Mouse (Mus musculus) MEL (cell line): Measurements from ENCODE around the gene Rabggtb. TPM values are rescaled to one million over a fixed set of nuclear protein-coding genes. Genes with fewer than 3 reads are reported as not detected.

Experiments used
- DNase-seq: peaks from one replicate; pipeline ENCODE4 v3.0.0; 2011; ENCODE audit warnings: low read depth, low spot score
- H3K27ac ChIP-seq: 2 replicates; pipeline ENCODE4 v1.5.1; 2012; ENCODE audit warnings: low read depth, mild to moderate bottlenecking, control low read depth, low read length, moderate library complexity; ENCODE audit not compliant: control insufficient read depth
- H3K27me3 ChIP-seq, 2 experiments: fragments of 150-350 bp in 1 of 2; sonication (generic) in 1 of 2; 2 replicates each; pipeline ENCODE4 v1.6.1; 2012; ENCODE audit warnings: low read length in 2 of 2, mild to moderate bottlenecking in 2 of 2, improper control_type of control experiment in 1 of 2, moderate library complexity in 1 of 2; ENCODE audit not compliant: insufficient read depth in 2 of 2, control insufficient read depth in 1 of 2
- H3K36me3 ChIP-seq, 2 experiments: 2 replicates each; pipeline ENCODE4 v1.6.1; 2012 to 2014; ENCODE audit warnings: low read length in 2 of 2, improper control_type of control experiment in 1 of 2, inconsistent platforms in 1 of 2, mild to moderate bottlenecking in 1 of 2; ENCODE audit not compliant: insufficient read depth in 2 of 2, control insufficient read depth in 1 of 2
- H3K4me1 ChIP-seq, 2 experiments: fragments of 150-350 bp in 1 of 2; sonication (generic) in 1 of 2; 2 replicates each; pipeline ENCODE4 v1.6.1; 2012; ENCODE audit warnings: low read length in 2 of 2, improper control_type of control experiment in 1 of 2, mild to moderate bottlenecking in 1 of 2; ENCODE audit not compliant: insufficient read depth in 2 of 2, control insufficient read depth in 1 of 2
- H3K4me3 ChIP-seq, 2 experiments: fragments of 150-350 bp in 1 of 2; sonication (generic) in 1 of 2; 2 replicates each; pipeline ENCODE4 v1.5.1; 2012; ENCODE audit warnings: low read depth in 2 of 2, low read length in 2 of 2, mild to moderate bottlenecking in 2 of 2, moderate library complexity in 2 of 2, control low read depth in 1 of 2, improper control_type of control experiment in 1 of 2; ENCODE audit not compliant: control insufficient read depth in 1 of 2, insufficient read depth in 1 of 2
- H3K79me2 ChIP-seq: 2 replicates; pipeline ENCODE4 v1.6.1; 2012; ENCODE audit warnings: mild to moderate bottlenecking, low read length, moderate library complexity; ENCODE audit not compliant: control insufficient read depth, poor library complexity, insufficient read depth
- H3K9ac ChIP-seq: 2 replicates; pipeline ENCODE4 v1.6.1; 2012; ENCODE audit warnings: low read depth, mild to moderate bottlenecking, control low read depth, low read length, moderate library complexity; ENCODE audit not compliant: control insufficient read depth, poor library complexity, severe bottlenecking
- H3K9me3 ChIP-seq: fragments of 150-350 bp; sonication (generic); replicated peaks from 2 replicates; pipeline ENCODE4 v1.6.1; 2012; ENCODE audit warnings: mild to moderate bottlenecking, low read length, improper control_type of control experiment, moderate library complexity; ENCODE audit not compliant: insufficient read depth
- BHLHE40 ChIP-seq: IDR thresholded peaks from 2 replicates; pipeline ENCODE4 v1.6.1; 2012; ENCODE audit warnings: low read depth, mild to moderate bottlenecking, inconsistent platforms, low read length, improper control_type of control experiment, borderline replicate concordance
- CHD2 ChIP-seq: IDR thresholded peaks from 2 replicates; pipeline ENCODE4 v1.6.1; 2011; ENCODE audit warnings: low read length, improper control_type of control experiment
- CTCF ChIP-seq, 3 experiments: IDR thresholded peaks in 2 of 3; conservative IDR thresholded peaks in 1 of 3; 2 replicates each; pipeline ENCODE4 v1.5.1; 2011 to 2012; ENCODE audit warnings: low read length in 3 of 3, low read depth in 2 of 3, mild to moderate bottlenecking in 2 of 3, improper control_type of control experiment in 1 of 3, inconsistent platforms in 1 of 3, mixed read lengths in 1 of 3, moderate library complexity in 1 of 3; ENCODE audit not compliant: control insufficient read depth in 1 of 3, insufficient read depth in 1 of 3, poor library complexity in 1 of 3, severe bottlenecking in 1 of 3
- E2F4 ChIP-seq: IDR thresholded peaks from 2 replicates; pipeline ENCODE4 v1.6.1; 2011; ENCODE audit warnings: low read depth, low read length, improper control_type of control experiment, borderline replicate concordance
- ELF1 ChIP-seq: IDR thresholded peaks from 2 replicates; pipeline ENCODE4 v1.6.1; 2014; ENCODE audit warnings: low read depth, mild to moderate bottlenecking, inconsistent platforms, low read length, improper control_type of control experiment, moderate library complexity
- ETS1 ChIP-seq: IDR thresholded peaks from 2 replicates; pipeline ENCODE4 v1.6.1; 2012; ENCODE audit warnings: low read depth, mild to moderate bottlenecking, inconsistent platforms, low read length, improper control_type of control experiment, moderate library complexity
- HCFC1 ChIP-seq: IDR thresholded peaks from 2 replicates; pipeline ENCODE4 v1.6.1; 2012; ENCODE audit warnings: low read depth, mild to moderate bottlenecking, inconsistent platforms, low read length, improper control_type of control experiment, moderate library complexity
- KAT2A ChIP-seq: conservative IDR thresholded peaks from 2 replicates; pipeline ENCODE4 v1.6.1; 2012; ENCODE audit warnings: low read depth, low read length, improper control_type of control experiment, inconsistent platforms
- MAFK ChIP-seq: IDR thresholded peaks from 2 replicates; pipeline ENCODE4 v1.6.1; 2011; ENCODE audit warnings: low read depth, mild to moderate bottlenecking, low read length, improper control_type of control experiment, borderline replicate concordance
- MAX ChIP-seq: IDR thresholded peaks from 2 replicates; pipeline ENCODE4 v1.6.1; 2011; ENCODE audit warnings: low read length, improper control_type of control experiment
- MEF2A ChIP-seq: IDR thresholded peaks from 2 replicates; pipeline ENCODE4 v1.6.1; 2014; ENCODE audit warnings: low read depth, mild to moderate bottlenecking, inconsistent platforms, low read length, improper control_type of control experiment; ENCODE audit not compliant: poor library complexity, insufficient replicate concordance, severe bottlenecking; ENCODE audit errors: extremely low read depth
- MYC ChIP-seq: IDR thresholded peaks from 2 replicates; pipeline ENCODE4 v1.6.1; 2011; ENCODE audit warnings: low read depth, mild to moderate bottlenecking, low read length, improper control_type of control experiment, moderate library complexity
- NRF1 ChIP-seq: IDR thresholded peaks from 2 replicates; pipeline ENCODE4 v1.6.1; 2014; ENCODE audit warnings: low read depth, mild to moderate bottlenecking, inconsistent platforms, low read length, improper control_type of control experiment, moderate library complexity; ENCODE audit not compliant: poor library complexity, insufficient read depth, severe bottlenecking
- POLR2A ChIP-seq, 2 experiments: IDR thresholded peaks; 2 replicates each; pipeline ENCODE4 v1.6.1; 2011 to 2012; ENCODE audit warnings: low read length in 2 of 2, mild to moderate bottlenecking in 2 of 2, control low read depth in 1 of 2, improper control_type of control experiment in 1 of 2, low read depth in 1 of 2, moderate library complexity in 1 of 2; ENCODE audit not compliant: control insufficient read depth in 1 of 2, insufficient read depth in 1 of 2, poor library complexity in 1 of 2
- RCOR1 ChIP-seq: IDR thresholded peaks from 2 replicates; pipeline ENCODE4 v1.6.1; 2012; ENCODE audit warnings: low read depth, mild to moderate bottlenecking, inconsistent platforms, low read length, improper control_type of control experiment
- SIN3A ChIP-seq: IDR thresholded peaks from 2 replicates; pipeline ENCODE4 v1.6.1; 2012; ENCODE audit warnings: low read length, improper control_type of control experiment, inconsistent platforms
- TAL1 ChIP-seq: IDR thresholded peaks from 2 replicates; pipeline ENCODE4 v1.6.1; 2012; ENCODE audit warnings: mild to moderate bottlenecking, inconsistent platforms, low read length, moderate library complexity, mixed read lengths
- TBP ChIP-seq: IDR thresholded peaks from 2 replicates; pipeline ENCODE4 v1.8.0; 2011; ENCODE audit warnings: low read depth, low read length, improper control_type of control experiment
- UBTF ChIP-seq: IDR thresholded peaks from 2 replicates; pipeline ENCODE4 v1.6.1; 2012; ENCODE audit warnings: low read depth, mild to moderate bottlenecking, inconsistent platforms, low read length, improper control_type of control experiment, moderate library complexity, borderline replicate concordance; ENCODE audit not compliant: insufficient read depth
- USF1 ChIP-seq: IDR thresholded peaks from 2 replicates; pipeline ENCODE4 v1.6.1; 2014; ENCODE audit warnings: low read depth, mild to moderate bottlenecking, inconsistent platforms, low read length, improper control_type of control experiment, moderate library complexity
- ZC3H11A ChIP-seq: IDR thresholded peaks from 2 replicates; pipeline ENCODE4 v1.6.1; 2012; ENCODE audit warnings: low read depth, mild to moderate bottlenecking, inconsistent platforms, low read length, improper control_type of control experiment
- ZKSCAN1 ChIP-seq: IDR thresholded peaks from 2 replicates; pipeline ENCODE4 v1.6.1; 2012; ENCODE audit warnings: low read depth, mild to moderate bottlenecking, inconsistent platforms, low read length, improper control_type of control experiment, moderate library complexity
- ZMIZ1 ChIP-seq: IDR thresholded peaks from 2 replicates; pipeline ENCODE4 v1.6.1; 2012; ENCODE audit warnings: low read depth, mild to moderate bottlenecking, inconsistent platforms, low read length, improper control_type of control experiment, moderate library complexity
- ZNF384 ChIP-seq: IDR thresholded peaks from 2 replicates; pipeline ENCODE4 v1.6.1; 2012; ENCODE audit warnings: low read depth, mild to moderate bottlenecking, inconsistent platforms, low read length, improper control_type of control experiment
- polyA plus RNA-seq, 2 experiments: library from polyadenylated mRNA; stranded (reverse) in 1 of 2; unstranded in 1 of 2; fragments of >175 nt in 1 of 2; fragments of >200 nt in 1 of 2; gene quantifications; 2 replicates each; pipeline versions ENCODE4 v1.2.1 to v1.2.4; 2012; ENCODE audit warnings: low replicate concordance in 2 of 2, low read depth in 1 of 2; ENCODE audit not compliant: insufficient read length in 2 of 2, insufficient read depth in 1 of 2, missing spikeins in 1 of 2
- total RNA-seq: library from RNA; depleted of rRNA; stranded (reverse); fragments of 300-350 nt; gene quantifications from 2 replicates; pipeline ENCODE4 v1.2.3, GENCODE M21; 2012

Gene Rabggtb
- total and polyA plus RNA-seq, 3 experiments: 146 to 175 TPM; not detected in 1

DNA sequence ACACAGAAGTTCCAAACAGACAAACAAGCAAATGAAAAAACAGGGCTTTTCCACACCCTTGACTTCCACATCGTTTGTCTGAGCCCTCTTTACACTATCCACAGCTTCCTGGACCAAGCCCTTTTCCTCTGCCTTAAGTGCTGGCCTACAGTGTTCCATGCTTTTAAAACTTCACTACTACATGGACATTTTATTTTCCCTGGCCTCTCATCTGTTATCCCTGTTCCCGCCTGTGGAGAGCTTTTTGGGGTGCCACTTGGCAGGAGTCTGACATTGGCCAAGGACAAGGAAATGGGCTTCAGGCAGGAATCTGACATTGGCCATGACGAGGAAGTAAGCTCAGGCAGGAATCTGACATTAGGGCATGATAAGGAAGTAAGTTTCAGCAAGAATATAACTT lies 10.2 kb downstream of the Rabggtb start:
- H3K27me3 ChIP-seq: no peaks in the 10 kb centered on the region
- H3K9me3 ChIP-seq: no peaks in the 10 kb centered on the region
- no peaks in the 10 kb centered on the region for H3K4me1 ChIP-seq
- no peak overlapping the region for H3K9ac ChIP-seq
- H3K4me3 ChIP-seq: no peak overlapping the region
- peaks cover 5% of the 10 kb centered on the region for H3K79me2 ChIP-seq
- no peak overlapping the region for H3K27ac ChIP-seq
- DNase-seq: no peak
- peaks cover 9 to 15% of the 10 kb centered on the region in 2 experiments for H3K36me3 ChIP-seq
- no peak for TF ChIP-seq UBTF
- no peak for TF ChIP-seq KAT2A
- TF ChIP-seq RCOR1: no peak
- no peak for TF ChIP-seq ELF1
- TF ChIP-seq BHLHE40: no peak
- no peak for TF ChIP-seq ZKSCAN1
- no peak for TF ChIP-seq TAL1
- TF ChIP-seq HCFC1: no peak
- TF ChIP-seq MAX: no peak
- TF ChIP-seq MAFK: no peak
- TF ChIP-seq POLR2A (IDR thresholded peaks at IDR 0.05; ENCODE audit: control insufficient read depth in 1 of 2, insufficient read depth in 1 of 2, low read depth in 1 of 2, low read length in 2 of 2, poor library complexity in 1 of 2): no peak; a peak in 1 of 4 replicates
- no peak for TF ChIP-seq SIN3A

DNA sequence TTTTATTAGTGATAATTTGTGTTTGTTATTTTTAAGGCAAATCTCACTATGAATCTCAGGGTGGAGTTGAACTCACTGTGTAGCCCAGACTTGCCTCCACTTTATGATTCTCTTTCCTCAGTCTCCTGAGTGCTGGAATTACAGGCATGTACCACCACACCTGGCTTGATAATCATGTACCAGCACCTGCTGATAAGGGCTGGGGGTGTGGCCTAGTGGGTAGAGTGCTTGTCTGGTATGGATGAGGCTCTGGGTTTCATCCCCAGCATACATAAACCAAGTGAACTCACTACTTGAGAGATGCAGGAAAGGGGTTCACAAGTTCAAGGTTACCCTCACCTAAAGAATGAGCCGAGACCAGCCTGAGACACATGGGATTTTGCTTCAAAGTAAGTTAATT lies 10.9 kb downstream of the Rabggtb start:
- no peaks in the 10 kb centered on the region for H3K9me3 ChIP-seq
- H3K27ac ChIP-seq: no peak overlapping the region
- no peak overlapping the region for H3K4me3 ChIP-seq
- H3K79me2 ChIP-seq: peaks cover under 1% of the 10 kb centered on the region; the same call in 1 of the 2 replicates
- TF ChIP-seq USF1 (no peak), E2F4 (no peak), NRF1 (no peak), CTCF (IDR thresholded peaks at IDR 0.05 in 2 of 3, conservative IDR thresholded peaks at IDR 0.05 in 1 of 3; ENCODE audit: control insufficient read depth in 1 of 3, insufficient read depth in 1 of 3, low read depth in 2 of 3, low read length in 3 of 3, poor library complexity in 1 of 3, severe bottlenecking in 1 of 3) (no peak), MYC (no peak), ZMIZ1 (no peak), TBP (no peak), MEF2A (no peak), ZC3H11A (no peak), ETS1 (no peak), CHD2 (no peak), ZNF384 (no peak), TAL1 (no peak)
- DNase-seq: no peak
- 0 out of 4 replicates have a peak, but pooled peaks cover 0 to 4% of the 10 kb centered on the region in 2 experiments for H3K4me1 ChIP-seq
- no peaks in the 10 kb centered on the region for H3K27me3 ChIP-seq
- no peak overlapping the region for H3K9ac ChIP-seq
- peaks cover 2 to 9% of the 10 kb centered on the region in 2 experiments; a peak in 3 of 4 replicates for H3K36me3 ChIP-seq
